Mouse (Mus musculus) midbrain, embryonic 14.5 days (tissue): ENCODE measurements around the gene Susd4. TPM values are rescaled to one million over a fixed set of nuclear protein-coding genes. Genes with fewer than 3 reads are reported as not detected.

Experiments used
- ATAC-seq: fragments of 200-750 bp; cut with Nextera tagmentation; 2 replicates; pipeline ENCODE4 v1.8.0; 2017; ENCODE audit warnings: moderate number of reproducible peaks, moderate library complexity; ENCODE audit not compliant: low FRiP score, low TSS enrichment
- DNase-seq: peaks from one replicate; pipeline ENCODE4 v3.0.0-alpha.2; 2015
- H3K27ac ChIP-seq: fragments of 300-500 bp; sonication (generic); replicated peaks from 2 replicates; pipeline ENCODE4 v1.5.1; 2014; ENCODE audit warnings: mild to moderate bottlenecking, low read depth, low read length, moderate library complexity
- H3K27me3 ChIP-seq: fragments of 300-500 bp; sonication (generic); 2 replicates; pipeline ENCODE4 v1.6.1; 2014; ENCODE audit warnings: low read length, control low read depth, mixed read lengths; ENCODE audit not compliant: control insufficient read depth, insufficient read depth
- H3K36me3 ChIP-seq: fragments of 300-500 bp; sonication (generic); 2 replicates; pipeline ENCODE4 v1.6.1; 2014; ENCODE audit warnings: low read length, control low read depth; ENCODE audit not compliant: control insufficient read depth, insufficient read depth
- H3K4me1 ChIP-seq: fragments of 300-500 bp; sonication (generic); 2 replicates; pipeline ENCODE4 v1.6.1; 2014; ENCODE audit warnings: mild to moderate bottlenecking, antibody characterized with exemption, low read length, control low read depth; ENCODE audit not compliant: control insufficient read depth, insufficient read depth
- H3K4me2 ChIP-seq: fragments of 300-500 bp; sonication (generic); 2 replicates; pipeline ENCODE4 v1.6.1; 2014; ENCODE audit warnings: mild to moderate bottlenecking, low read length, moderate library complexity
- H3K4me3 ChIP-seq: fragments of 300-500 bp; sonication (generic); replicated peaks from 2 replicates; pipeline ENCODE4 v1.5.1; 2014; ENCODE audit warnings: low read depth, low read length
- H3K9ac ChIP-seq: fragments of 300-500 bp; sonication (generic); replicated peaks from 2 replicates; pipeline ENCODE4 v1.6.1; 2014; ENCODE audit warnings: mild to moderate bottlenecking, low read length, moderate library complexity
- H3K9me3 ChIP-seq: fragments of 300-500 bp; sonication (generic); 2 replicates; pipeline ENCODE4 v1.6.1; 2016; ENCODE audit warnings: low read length, control low read depth, mixed read lengths; ENCODE audit not compliant: control insufficient read depth
- WGBS: fragments of 180-500 bp; shearing (Covaris S2); extraction: QIAGEN DNeasy Blood & Tissue Kit; methylation state at CpG from one replicate; pipeline ENCODE4 v1.1.7; 2014; 5-methylcytosine and 5-hydroxymethylcytosine counted together
- polyA plus RNA-seq: library from polyadenylated mRNA; unstranded; fragments of >200 nt; fragmentation: Nextera tagmentation; extraction: Ambion mirVana; gene quantifications from 2 replicates; pipeline ENCODE4 v1.2.1, GENCODE M21; 2014

Susd4 gene
- polyA plus RNA-seq, 1 experiment from 2014 or later = 71.0 TPM

DNA sequence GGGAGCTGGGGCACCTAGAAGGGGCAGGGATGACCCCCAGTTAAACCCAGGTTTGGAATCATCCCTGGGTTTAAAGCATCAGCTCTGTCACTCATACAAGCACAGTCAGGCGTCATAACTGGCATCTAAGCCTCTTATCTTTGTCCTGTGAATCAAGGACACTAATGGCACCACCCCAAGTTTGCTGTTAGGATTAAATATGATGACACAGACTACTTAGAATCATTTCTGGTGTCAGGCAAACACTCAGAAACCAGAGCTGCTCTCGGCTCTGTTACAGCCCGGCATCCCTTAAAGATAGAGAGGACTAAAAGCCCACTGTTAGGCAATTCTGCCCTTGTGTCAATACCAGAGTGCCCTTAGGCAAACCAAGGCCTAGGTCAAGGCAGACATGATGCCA is 139.2 kb downstream of the Susd4 start:
- Histone ChIP-seq H3K27ac (no peak overlapping the region), H3K9me3 (no peaks in the 10 kb centered on the region), H3K36me3 (no peaks in the 10 kb centered on the region), H3K4me1 (peaks cover 1% of the 10 kb centered on the region; the same call in 1 of the 2 replicates), H3K9ac (no peak overlapping the region), H3K4me3 (no peak overlapping the region), H3K27me3 (no peaks in the 10 kb centered on the region), H3K4me2 (no peak overlapping the region)
- DNase-seq (no peak), ATAC-seq (no peak)
- 85% methylated on average over 3 of the region's 3 CpGs for WGBS

DNA sequence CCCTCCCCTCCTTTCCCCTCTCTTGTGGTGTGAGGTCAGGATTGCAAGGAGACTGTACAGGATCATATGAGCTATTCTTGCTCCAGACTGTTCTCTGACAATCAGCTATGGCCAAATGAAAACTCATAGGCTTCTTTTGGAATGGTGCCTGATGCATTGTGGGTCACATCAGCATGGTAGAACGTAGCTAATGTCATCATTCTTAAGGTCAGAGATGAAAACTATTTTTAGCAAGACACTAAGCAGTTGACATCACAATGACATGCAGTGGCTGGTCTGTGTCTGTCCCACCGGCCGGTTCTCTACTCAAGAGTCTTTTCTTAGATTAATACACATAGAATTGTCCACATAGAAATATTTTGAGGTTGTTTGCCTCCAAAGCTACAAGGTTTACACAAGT is 142.0 kb downstream of the Susd4 start:
- Histone ChIP-seq H3K4me1 (peaks cover 4% of the 10 kb centered on the region; the same call in 1 of the 2 replicates), H3K27me3 (no peaks in the 10 kb centered on the region), H3K9me3 (no peaks in the 10 kb centered on the region), H3K9ac (no peak overlapping the region), H3K36me3 (no peaks in the 10 kb centered on the region), H3K27ac (no peak overlapping the region), H3K4me3 (no peak overlapping the region), H3K4me2 (no peak overlapping the region)
- WGBS = 88% methylated on average over 3 of the region's 3 CpGs
- ATAC-seq (no peak), DNase-seq (no peak)

DNA sequence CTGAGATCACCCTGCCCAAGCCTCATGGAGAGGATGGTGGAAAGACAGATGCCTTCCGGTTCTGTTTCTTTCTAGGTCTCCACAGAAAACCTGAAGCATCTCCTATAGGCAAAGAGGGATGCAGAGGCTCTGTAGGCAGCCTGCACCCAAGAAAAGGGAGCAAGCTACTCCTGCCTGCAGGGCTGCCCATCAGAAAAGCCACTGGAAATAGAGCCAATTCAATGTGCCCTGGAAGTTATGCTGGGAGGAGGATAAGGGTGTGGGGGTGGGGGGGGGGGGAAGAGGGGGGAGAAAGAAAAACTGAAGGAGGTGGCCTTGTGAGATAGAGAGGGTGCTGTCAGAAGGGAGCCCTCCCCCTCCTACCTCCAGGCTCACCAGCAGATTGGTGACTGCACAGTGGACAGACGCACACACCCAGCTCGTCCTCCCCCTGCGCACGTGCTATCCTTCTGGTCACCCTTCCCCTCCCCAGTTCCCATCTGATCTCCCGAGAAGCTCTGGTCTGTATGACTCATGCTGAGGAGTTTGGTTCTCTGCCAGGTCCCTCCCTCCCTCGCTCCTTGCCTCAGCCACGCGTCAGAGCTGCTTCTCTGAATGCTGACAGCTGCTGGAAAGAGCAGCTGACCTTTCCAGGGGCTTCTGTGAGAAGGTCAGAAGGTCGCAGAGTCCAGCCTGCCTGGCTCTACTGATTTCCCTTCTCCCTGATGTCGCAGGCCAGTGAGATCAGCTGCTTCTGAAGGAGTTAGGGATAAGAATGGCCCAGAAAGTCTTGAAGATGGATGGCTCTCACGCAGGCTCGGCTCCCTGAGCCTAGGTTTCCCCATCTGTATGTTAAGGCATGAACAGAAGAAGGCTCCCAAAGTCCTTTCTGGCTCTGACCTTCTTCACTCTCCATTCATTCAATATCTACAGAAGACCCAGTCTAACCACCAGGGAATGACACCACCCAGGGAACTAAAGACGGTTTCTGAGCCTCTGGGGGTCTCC is 144.7 kb downstream of the Susd4 start:
- WGBS = 13% methylated on average over 14 of the region's 14 CpGs
- Histone ChIP-seq H3K27ac (no peak overlapping the region), H3K4me1 (peaks cover 4% of the 10 kb centered on the region; the same call in 1 of the 2 replicates), H3K4me2 (no peak overlapping the region), H3K4me3 (no peak overlapping the region), H3K36me3 (no peaks in the 10 kb centered on the region), H3K9ac (no peak overlapping the region), H3K9me3 (no peaks in the 10 kb centered on the region), H3K27me3 (no peaks in the 10 kb centered on the region)
- ATAC-seq (peak; percentile 78), DNase-seq (peak; percentile 85)

DNA sequence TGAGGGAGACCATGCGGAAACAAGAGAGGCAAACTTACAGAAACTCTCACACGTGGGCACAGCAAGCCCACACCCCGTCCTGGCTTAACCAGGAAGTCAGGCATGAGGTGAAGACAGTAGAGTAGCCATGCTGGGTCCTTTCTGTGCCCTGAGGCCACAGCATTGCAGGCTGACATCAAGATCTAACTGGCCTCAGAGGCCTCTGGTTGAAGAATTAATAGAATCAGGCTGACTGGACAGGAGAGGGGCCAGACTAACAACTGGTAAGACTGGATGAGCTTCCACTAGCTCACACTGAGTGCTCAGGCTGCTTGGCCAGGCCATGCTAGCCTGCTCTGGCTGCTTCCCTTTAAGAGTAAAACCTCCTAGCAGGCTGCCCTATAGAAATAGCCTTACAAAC is 145.4 kb downstream of the Susd4 start:
- H3K4me2 ChIP-seq = no peak overlapping the region
- H3K27ac ChIP-seq = no peak overlapping the region
- DNase-seq (no peak), ATAC-seq (no peak)
- no peak overlapping the region for H3K4me3 ChIP-seq
- no peaks in the 10 kb centered on the region for H3K9me3 ChIP-seq
- no peaks in the 10 kb centered on the region for H3K27me3 ChIP-seq
- H3K4me1 ChIP-seq = peaks cover 4% of the 10 kb centered on the region; the same call in 1 of the 2 replicates
- 46% methylated on average over 3 of the region's 3 CpGs for WGBS
- H3K36me3 ChIP-seq = no peaks in the 10 kb centered on the region
- no peak overlapping the region for H3K9ac ChIP-seq

DNA sequence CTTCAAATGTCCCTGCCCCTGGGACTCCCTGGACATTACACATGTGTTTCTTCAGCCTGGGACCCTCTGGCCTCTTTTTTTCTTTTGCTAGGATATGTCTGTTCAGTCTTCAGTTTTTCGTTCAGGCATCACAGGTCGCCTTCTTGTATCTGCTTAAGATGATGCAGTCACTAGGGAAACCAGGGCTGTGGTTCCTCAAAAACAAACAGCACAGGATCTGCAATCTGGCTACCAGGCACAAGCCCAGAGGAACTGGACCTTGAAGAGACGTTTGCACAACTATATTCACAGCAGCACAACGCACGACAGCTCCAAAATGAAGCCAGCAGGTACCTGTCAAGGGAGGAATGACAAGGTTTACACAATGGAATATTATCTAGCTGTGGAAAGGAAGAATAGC is 145.9 kb downstream of the Susd4 start:
- no peaks in the 10 kb centered on the region for H3K9me3 ChIP-seq
- H3K36me3 ChIP-seq = no peaks in the 10 kb centered on the region
- H3K4me1 ChIP-seq = peaks cover 4% of the 10 kb centered on the region; the same call in 1 of the 2 replicates
- no peak for ATAC-seq
- H3K4me2 ChIP-seq = no peak overlapping the region
- 73% methylated on average over 5 of the region's 5 CpGs for WGBS
- no peak overlapping the region for H3K4me3 ChIP-seq
- no peak overlapping the region for H3K27ac ChIP-seq
- no peak for DNase-seq
- H3K9ac ChIP-seq = no peak overlapping the region
- no peaks in the 10 kb centered on the region for H3K27me3 ChIP-seq

DNA sequence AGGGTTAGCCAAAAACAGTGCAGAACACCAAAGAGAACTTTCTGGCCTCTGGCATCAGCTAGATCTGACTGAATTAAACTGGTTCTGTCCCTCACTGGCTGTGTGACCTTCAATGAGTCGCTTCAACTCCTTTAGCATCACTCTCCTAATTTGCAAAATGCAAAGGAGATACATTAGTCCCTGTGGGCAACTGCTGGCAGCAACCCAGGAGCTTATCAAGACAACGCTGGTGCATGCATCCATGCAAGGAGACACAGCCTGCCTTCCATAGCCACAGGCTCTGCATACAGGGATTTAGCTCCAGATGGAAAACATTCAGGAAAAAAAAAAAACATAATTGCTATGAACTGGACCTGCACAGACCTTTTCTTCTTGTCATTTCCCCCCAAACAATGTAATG is 148.9 kb downstream of the Susd4 start:
- Histone ChIP-seq H3K4me3 (no peak overlapping the region), H3K9ac (no peak overlapping the region), H3K27me3 (no peaks in the 10 kb centered on the region), H3K27ac (no peak overlapping the region), H3K4me1 (peaks cover 4% of the 10 kb centered on the region; the same call in 1 of the 2 replicates), H3K36me3 (no peaks in the 10 kb centered on the region), H3K9me3 (no peaks in the 10 kb centered on the region), H3K4me2 (no peak overlapping the region)
- ATAC-seq (no peak), DNase-seq (peak; percentile 59)
- WGBS = 46% methylated on average over 2 of the region's 2 CpGs

DNA sequence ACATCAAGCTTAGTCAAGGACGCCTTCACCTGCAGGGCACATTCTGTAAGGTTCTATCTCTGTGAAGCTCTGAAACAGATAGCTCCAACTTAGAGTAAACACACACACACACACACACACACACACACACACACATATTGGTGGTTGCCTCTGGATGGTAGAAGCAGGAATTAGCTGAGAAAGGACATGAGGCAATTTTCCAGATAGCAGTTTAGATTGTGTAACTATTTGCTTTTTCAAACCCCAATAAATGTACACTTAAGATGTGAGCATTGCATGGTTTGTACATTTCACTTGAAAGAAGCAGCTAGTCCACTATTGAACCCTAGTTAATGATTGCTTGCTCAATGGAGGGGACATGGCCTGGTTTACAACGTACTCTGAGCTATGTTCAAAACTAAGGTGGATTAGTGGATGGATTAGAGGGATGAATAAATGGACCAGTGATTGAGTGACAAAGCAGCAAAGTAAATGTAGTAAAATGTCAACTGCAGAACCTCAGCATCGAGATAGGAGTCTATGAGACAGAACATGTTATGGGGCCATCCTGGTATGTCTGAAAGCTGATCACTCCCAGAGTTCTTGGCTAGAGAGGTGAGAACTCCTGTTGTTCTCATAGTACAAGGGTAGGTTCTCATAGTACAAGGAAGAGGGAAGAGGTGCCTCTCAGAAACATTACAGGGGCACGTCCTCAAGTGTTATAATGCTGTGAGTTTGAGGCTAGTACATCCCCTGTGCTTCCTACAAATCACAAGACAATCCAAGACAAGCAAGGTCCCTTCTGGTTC is 150.7 kb downstream of the Susd4 start:
- no peak for DNase-seq
- ATAC-seq = no peak
- WGBS = 85% methylated on average over 4 of the region's 4 CpGs

DNA sequence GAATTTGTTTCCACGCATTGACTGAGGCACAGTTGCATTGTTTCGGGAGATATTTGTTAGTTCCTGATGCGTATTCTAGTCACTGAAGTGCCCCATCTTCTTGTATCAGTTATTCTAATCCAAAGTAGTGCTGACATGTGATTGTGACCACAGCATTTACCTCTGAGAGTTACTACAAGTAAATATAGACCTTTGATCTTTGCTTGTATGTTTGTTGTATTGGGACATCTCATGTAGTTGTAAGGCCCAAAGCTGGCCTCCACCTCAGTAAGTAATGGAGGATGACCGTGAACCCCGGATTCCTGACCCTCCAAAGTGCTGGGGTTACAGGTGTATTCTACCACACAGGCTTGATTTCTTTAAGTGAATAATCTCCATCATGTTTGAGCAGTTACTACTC is 152.5 kb downstream of the Susd4 start:
- DNase-seq = no peak
- ATAC-seq = no peak
- Histone ChIP-seq H3K9ac (no peak overlapping the region), H3K4me2 (no peak overlapping the region), H3K9me3 (no peaks in the 10 kb centered on the region), H3K27ac (no peak overlapping the region), H3K4me3 (no peak overlapping the region), H3K4me1 (peaks cover 22% of the 10 kb centered on the region), H3K36me3 (no peaks in the 10 kb centered on the region), H3K27me3 (no peaks in the 10 kb centered on the region)
- WGBS = 94% methylated on average over 5 of the region's 5 CpGs

More for the DNA sequence above, 150.7 kb downstream of the Susd4 start:
- H3K4me2 ChIP-seq = no peak overlapping the region
- H3K9ac ChIP-seq = no peak overlapping the region
- H3K27ac ChIP-seq = no peak overlapping the region
- H3K4me1 ChIP-seq = peaks cover 12% of the 10 kb centered on the region
- H3K27me3 ChIP-seq = no peaks in the 10 kb centered on the region
- H3K4me3 ChIP-seq = no peak overlapping the region
- H3K9me3 ChIP-seq = no peaks in the 10 kb centered on the region
- no peaks in the 10 kb centered on the region for H3K36me3 ChIP-seq
